Mouse (Mus musculus) myocyte (in vitro differentiated cells): ENCODE data around the gene Stxbp2.

Experiments
- CEBPB ChIP-seq: IDR thresholded peaks from 2 replicates; pipeline ENCODE4 v1.6.1; 2011; ENCODE audit warnings: mild to moderate bottlenecking, moderate library complexity; ENCODE audit not compliant: poor library complexity, insufficient read depth, severe bottlenecking
- E2F4 ChIP-seq: IDR thresholded peaks from one replicate; pipeline ENCODE4 v1.6.1; 2011; ENCODE audit warnings: mild to moderate bottlenecking, control low read depth, moderate library complexity; ENCODE audit not compliant: insufficient read depth
- MAX ChIP-seq: IDR thresholded peaks from one replicate; pipeline ENCODE4 v1.6.1; 2011; ENCODE audit warnings: low read depth, mild to moderate bottlenecking, control low read depth
- MYOD1 ChIP-seq, 3 experiments: IDR thresholded peaks; one replicate each; pipeline ENCODE4 v1.6.1; 2011; ENCODE audit warnings: control low read depth in 2 of 3, low read depth in 2 of 3, mild to moderate bottlenecking in 2 of 3, moderate library complexity in 1 of 3; ENCODE audit not compliant: insufficient read length in 2 of 3, control insufficient read depth in 1 of 3
- POLR2A ChIP-seq: IDR thresholded peaks from one replicate; pipeline ENCODE4 v1.6.1; 2011; ENCODE audit warnings: low read depth, mild to moderate bottlenecking, control low read depth, moderate library complexity; ENCODE audit not compliant: insufficient read length
- POLR2AphosphoS2 ChIP-seq: IDR thresholded peaks from one replicate; pipeline ENCODE4 v1.6.1; 2011; ENCODE audit warnings: low read depth, control low read depth; ENCODE audit not compliant: insufficient read length
- TCF12 ChIP-seq: IDR thresholded peaks from one replicate; pipeline ENCODE4 v1.6.1; 2011; ENCODE audit warnings: mild to moderate bottlenecking, control low read depth; ENCODE audit not compliant: poor library complexity, insufficient read depth, severe bottlenecking
- USF1 ChIP-seq: IDR thresholded peaks from one replicate; pipeline ENCODE4 v1.6.1; 2011; ENCODE audit warnings: low read depth, mild to moderate bottlenecking, control low read depth, moderate library complexity

- TF ChIP-seq TCF12 (no peak), POLR2A (no peak), MAX (no peak), CEBPB (no peak), USF1 (no peak), MYOD1 (IDR thresholded peaks at IDR 0.05; ENCODE audit: control insufficient read depth in 1 of 3, insufficient read length in 2 of 3, low read depth in 2 of 3) (no peak), E2F4 (no peak), POLR2AphosphoS2 (no peak)
Observed at GRCm38 (mm10) chr8:3603439-3603838, 27.3 kb upstream of the Stxbp2 start.
